Mouse (Mus musculus) myocyte (in vitro differentiated cells): ENCODE data around the gene Vmn2r66. TPM values are rescaled to one million over a fixed set of nuclear protein-coding genes. Genes with fewer than 3 reads are reported as not detected.

Source experiments
- H3K27me3 ChIP-seq: one replicate; pipeline ENCODE4 v1.6.1; 2011; ENCODE audit not compliant: control insufficient read depth, insufficient read depth, insufficient read length
- H3K36me3 ChIP-seq: one replicate; pipeline ENCODE4 v1.6.1; 2011; ENCODE audit not compliant: control insufficient read depth, insufficient read depth
- H3K4me2 ChIP-seq: one replicate; pipeline ENCODE4 v1.6.1; 2011; ENCODE audit warnings: low read depth, control low read depth
- H3K4me3 ChIP-seq: one replicate; pipeline ENCODE4 v1.5.1; 2011; ENCODE audit warnings: mild to moderate bottlenecking, control low read depth, moderate library complexity
- H3K79me2 ChIP-seq: one replicate; pipeline ENCODE4 v1.6.1; 2011; ENCODE audit not compliant: control insufficient read depth, insufficient read depth
- H3ac ChIP-seq: one replicate; pipeline ENCODE4 v1.6.1; 2011; ENCODE audit not compliant: control insufficient read depth, insufficient read length
- CEBPB ChIP-seq: IDR thresholded peaks from 2 replicates; pipeline ENCODE4 v1.6.1; 2011; ENCODE audit warnings: mild to moderate bottlenecking, moderate library complexity; ENCODE audit not compliant: poor library complexity, insufficient read depth, severe bottlenecking
- E2F4 ChIP-seq: IDR thresholded peaks from one replicate; pipeline ENCODE4 v1.6.1; 2011; ENCODE audit warnings: mild to moderate bottlenecking, control low read depth, moderate library complexity; ENCODE audit not compliant: insufficient read depth
- MAX ChIP-seq: IDR thresholded peaks from one replicate; pipeline ENCODE4 v1.6.1; 2011; ENCODE audit warnings: low read depth, mild to moderate bottlenecking, control low read depth
- MYOD1 ChIP-seq, 3 experiments: IDR thresholded peaks; one replicate each; pipeline ENCODE4 v1.6.1; 2011; ENCODE audit warnings: control low read depth in 2 of 3, low read depth in 2 of 3, mild to moderate bottlenecking in 2 of 3, moderate library complexity in 1 of 3; ENCODE audit not compliant: insufficient read length in 2 of 3, control insufficient read depth in 1 of 3
- MYOG ChIP-seq, 3 experiments: IDR thresholded peaks; one replicate each; pipeline ENCODE4 v1.6.1; 2011; ENCODE audit warnings: control low read depth in 2 of 3, low read depth in 2 of 3, mild to moderate bottlenecking in 2 of 3; ENCODE audit not compliant: insufficient read length in 2 of 3, control insufficient read depth in 1 of 3, insufficient read depth in 1 of 3
- POLR2A ChIP-seq: IDR thresholded peaks from one replicate; pipeline ENCODE4 v1.6.1; 2011; ENCODE audit warnings: low read depth, mild to moderate bottlenecking, control low read depth, moderate library complexity; ENCODE audit not compliant: insufficient read length
- POLR2AphosphoS2 ChIP-seq: IDR thresholded peaks from one replicate; pipeline ENCODE4 v1.6.1; 2011; ENCODE audit warnings: low read depth, control low read depth; ENCODE audit not compliant: insufficient read length
- REST ChIP-seq: IDR thresholded peaks from one replicate; pipeline ENCODE4 v1.6.1; 2011; ENCODE audit warnings: mild to moderate bottlenecking, control low read depth, moderate library complexity; ENCODE audit not compliant: insufficient read depth, insufficient read length
- SRF ChIP-seq: IDR thresholded peaks from one replicate; pipeline ENCODE4 v1.6.1; 2011; ENCODE audit warnings: low read depth; ENCODE audit not compliant: control insufficient read depth, insufficient read length
- TCF12 ChIP-seq: IDR thresholded peaks from one replicate; pipeline ENCODE4 v1.6.1; 2011; ENCODE audit warnings: mild to moderate bottlenecking, control low read depth; ENCODE audit not compliant: poor library complexity, insufficient read depth, severe bottlenecking
- TCF3 ChIP-seq: IDR thresholded peaks from one replicate; pipeline ENCODE4 v1.6.1; 2011; ENCODE audit warnings: low read depth, control low read depth; ENCODE audit not compliant: insufficient read length
- USF1 ChIP-seq: IDR thresholded peaks from one replicate; pipeline ENCODE4 v1.6.1; 2011; ENCODE audit warnings: low read depth, mild to moderate bottlenecking, control low read depth, moderate library complexity
- polyA plus RNA-seq: library from polyadenylated mRNA; unstranded; fragments of >200 nt; fragmentation: generic; extraction: Trizol; gene quantifications from one replicate; pipeline ENCODE4 v1.2.1, GENCODE M21; 2012; ENCODE audit warnings: missing spikeins

Gene Vmn2r66
- polyA plus RNA-seq: not detected

DNA sequence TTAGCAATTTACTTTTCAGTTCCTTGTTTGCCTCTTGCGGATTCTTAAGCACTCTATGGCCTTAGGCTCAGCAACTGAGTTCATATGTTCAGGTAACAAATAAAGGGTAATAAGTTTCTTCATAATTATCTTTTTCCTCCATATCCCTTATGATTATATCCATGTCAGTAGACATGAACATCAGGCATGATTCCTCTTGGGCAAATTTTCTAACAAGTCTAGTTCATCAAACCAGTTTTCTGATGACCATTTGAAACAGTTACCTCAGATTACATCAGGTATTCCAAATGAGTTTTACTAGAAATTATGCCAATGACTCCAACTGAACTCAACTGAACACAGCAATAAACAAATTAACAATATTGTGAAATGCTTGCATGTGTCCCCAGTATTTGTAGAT is at the start of gene Vmn2r66:
Vmn2r66 (minus strand) TSS at position 101 of the 400 bp plus-strand sequence.
- no peaks in the 10 kb centered on the region for H3K36me3 ChIP-seq
- H3K27me3 ChIP-seq: no peaks in the 10 kb centered on the region
- no peaks in the 10 kb centered on the region for H3K79me2 ChIP-seq
- no peak within 1 kb of the TSS for H3K4me3 ChIP-seq
- no peak for TF ChIP-seq MYOD1 (IDR thresholded peaks at IDR 0.05; ENCODE audit: control insufficient read depth in 1 of 3, insufficient read length in 2 of 3, low read depth in 2 of 3)
- no peak for TF ChIP-seq CEBPB
- TF ChIP-seq POLR2A: no peak
- no peak for TF ChIP-seq MYOG (IDR thresholded peaks at IDR 0.05; ENCODE audit: control insufficient read depth in 1 of 3, insufficient read depth in 1 of 3, insufficient read length in 2 of 3, low read depth in 2 of 3)
- no peak for TF ChIP-seq POLR2AphosphoS2
- TF ChIP-seq MAX: no peak
- TF ChIP-seq USF1: no peak
- no peak for TF ChIP-seq SRF
- TF ChIP-seq TCF3: no peak
- TF ChIP-seq REST: no peak
- TF ChIP-seq TCF12: no peak
- no peak for TF ChIP-seq E2F4
- H3K4me2 ChIP-seq: no peak within 1 kb of the TSS
- H3ac ChIP-seq: no peak within 1 kb of the TSS

DNA sequence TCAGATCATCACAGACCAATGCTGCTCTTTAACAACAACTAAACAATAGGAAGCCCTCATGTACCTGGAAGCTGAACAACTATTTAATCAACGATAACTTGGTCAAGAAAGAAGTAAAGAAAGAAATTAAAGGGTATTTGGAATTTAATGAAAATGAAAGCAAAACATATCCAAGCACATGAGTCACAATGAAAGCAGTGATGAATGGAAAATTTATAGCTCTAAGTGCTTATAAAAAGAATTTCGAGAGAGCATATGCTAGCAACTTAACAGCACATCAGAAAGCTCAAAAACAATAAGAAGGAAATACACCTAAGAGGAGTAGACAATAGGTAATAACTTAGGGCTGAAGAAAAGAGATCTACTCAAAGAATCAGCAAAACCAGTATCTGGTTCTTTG is 15.4 kb downstream of the Vmn2r66 start:
- H3ac ChIP-seq: no peak overlapping the region
- no peaks in the 10 kb centered on the region for H3K36me3 ChIP-seq
- H3K4me3 ChIP-seq: no peak overlapping the region
- H3K27me3 ChIP-seq: no peaks in the 10 kb centered on the region
- H3K4me2 ChIP-seq: no peak overlapping the region
- TF ChIP-seq USF1 (no peak), REST (no peak), MYOG (IDR thresholded peaks at IDR 0.05; ENCODE audit: control insufficient read depth in 1 of 3, insufficient read depth in 1 of 3, insufficient read length in 2 of 3, low read depth in 2 of 3) (no peak), POLR2AphosphoS2 (no peak), MYOD1 (IDR thresholded peaks at IDR 0.05; ENCODE audit: control insufficient read depth in 1 of 3, insufficient read length in 2 of 3, low read depth in 2 of 3) (no peak), CEBPB (no peak), E2F4 (no peak), TCF3 (no peak)
- no peaks in the 10 kb centered on the region for H3K79me2 ChIP-seq

DNA sequence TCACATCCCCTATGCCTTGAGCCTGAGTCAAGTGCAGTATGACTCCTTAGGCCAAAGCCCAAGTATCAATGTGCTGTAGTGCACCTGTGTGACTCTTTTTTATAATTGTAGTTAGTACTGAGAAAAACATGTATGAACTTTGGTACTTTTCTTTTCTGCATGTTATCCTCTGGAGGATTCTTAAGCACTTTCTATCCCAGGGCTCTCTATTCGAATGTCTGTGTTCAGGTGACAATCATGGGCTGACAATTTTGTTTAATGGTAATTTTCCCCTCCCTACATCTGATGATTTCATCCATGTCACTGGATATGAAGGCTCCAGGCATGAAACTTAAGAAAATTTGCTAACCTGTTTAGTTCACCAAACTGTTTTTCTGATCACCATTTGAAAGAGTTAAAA is 48.1 kb downstream of the Vmn2r66 start, which contains the start of gene Vmn2r65:
Vmn2r65 (minus strand) TSS at position 101 of the 400 bp plus-strand sequence.
- TF ChIP-seq MAX (no peak), USF1 (no peak), TCF3 (no peak), TCF12 (no peak), POLR2AphosphoS2 (no peak), MYOG (IDR thresholded peaks at IDR 0.05; ENCODE audit: control insufficient read depth in 1 of 3, insufficient read depth in 1 of 3, insufficient read length in 2 of 3, low read depth in 2 of 3) (no peak), E2F4 (no peak), SRF (no peak), CEBPB (no peak), REST (no peak), MYOD1 (IDR thresholded peaks at IDR 0.05; ENCODE audit: control insufficient read depth in 1 of 3, insufficient read length in 2 of 3, low read depth in 2 of 3) (no peak)
- Histone ChIP-seq H3K27me3 (no peaks in the 10 kb centered on the region), H3ac (no peak within 1 kb of the TSS)

More for the DNA sequence above, 48.1 kb downstream of the Vmn2r66 start, which contains the start of gene Vmn2r65:
- H3K4me2 ChIP-seq: no peak within 1 kb of the TSS
- no peaks in the 10 kb centered on the region for H3K79me2 ChIP-seq
- no peaks in the 10 kb centered on the region for H3K36me3 ChIP-seq
- H3K4me3 ChIP-seq: no peak within 1 kb of the TSS

Other genes starting within 250 kb of the Vmn2r66 start
- gene Olfr291, start 158.7 kb downstream of the Vmn2r66 start, polyA plus RNA-seq: not detected
- not detected for gene Vmn2r65, start 48.2 kb downstream of the Vmn2r66 start, polyA plus RNA-seq
- gene Vmn2r67, start 143.7 kb upstream of the Vmn2r66 start, polyA plus RNA-seq: not detected
- not detected for gene Vmn2r68, start 225.5 kb upstream of the Vmn2r66 start, polyA plus RNA-seq